Mouse (Mus musculus) liver, embryonic 14.5 days (tissue): ENCODE measurements at regions not wholly inside any gene's neighbourhood (a gene's known extent, or its start where the extent isn't known, plus 50 kb on each side); places are given as distances from the start of the nearest gene placed in this dataset.

ENCODE experiments used
- CTCF ChIP-seq: IDR thresholded peaks from 2 replicates; pipeline ENCODE4 v1.5.1; 2016; ENCODE audit warnings: antibody characterized with exemption, low read depth, control low read depth
- EP300 ChIP-seq: IDR thresholded peaks from 2 replicates; pipeline ENCODE4 v1.6.1; 2016; ENCODE audit warnings: antibody characterized with exemption, low read depth

GRCm38 (mm10) chr8:34275977-34276660 is 164.6 kb upstream of the Gm10131 start:
- TF ChIP-seq EP300: no peak
- no peak for TF ChIP-seq CTCF
